Mouse (Mus musculus): ENCODE results near the gene Krt90. TPM values are rescaled to one million over a fixed set of nuclear protein-coding genes. Genes with fewer than 3 reads are reported as not detected.

The Krt90 gene
- polyA plus RNA-seq, 1 experiment from 2014 or later: 0.31 TPM

Small RNA genes within 50 kb of the gene (microRNA-seq; reads per million reads assigned to microRNA genes)
- not detected for gene Gm44393
- not detected for gene Gm44460

Other genes starting within 250 kb of the Krt90 start
- 0.09 and 0.23 TPM in 2 replicates for gene Krt80, start 192.8 kb downstream of the Krt90 start, polyA plus RNA-seq (2016; fragmentation: Nextera tagmentation; extraction: Ambion mirVana)
- gene Krt7, start 151.9 kb downstream of the Krt90 start, polyA plus RNA-seq (2016; fragmentation: Nextera tagmentation; extraction: Ambion mirVana): 14.2 and 16.9 TPM in 2 replicates
- not detected in 2 replicates for gene Krt87, start 124.1 kb downstream of the Krt90 start, polyA plus RNA-seq (2016; fragmentation: Nextera tagmentation; extraction: Ambion mirVana)
- gene Krt88, start 115.2 kb downstream of the Krt90 start, polyA plus RNA-seq (2016; fragmentation: Nextera tagmentation; extraction: Ambion mirVana): not detected in 2 replicates
- gene Krt81, start 99.2 kb downstream of the Krt90 start, polyA plus RNA-seq (2016; fragmentation: Nextera tagmentation; extraction: Ambion mirVana): not detected in 2 replicates
- not detected in 2 replicates for gene Krt86, start 89.5 kb downstream of the Krt90 start, polyA plus RNA-seq (2016; fragmentation: Nextera tagmentation; extraction: Ambion mirVana)
- not detected in 2 replicates for gene Krt83, start 71.4 kb downstream of the Krt90 start, polyA plus RNA-seq (2016; fragmentation: Nextera tagmentation; extraction: Ambion mirVana)
- not detected in 2 replicates for gene Gm49425, start 45.7 kb downstream of the Krt90 start, polyA plus RNA-seq (2016; fragmentation: Nextera tagmentation; extraction: Ambion mirVana)
- gene Krt84, start 30.1 kb downstream of the Krt90 start, polyA plus RNA-seq (2016; fragmentation: Nextera tagmentation; extraction: Ambion mirVana): not detected in 2 replicates
- not detected in 2 replicates for gene Krt82, start 12.3 kb downstream of the Krt90 start, polyA plus RNA-seq (2016; fragmentation: Nextera tagmentation; extraction: Ambion mirVana)
- gene Krt75, start 11.0 kb upstream of the Krt90 start, polyA plus RNA-seq (2016; fragmentation: Nextera tagmentation; extraction: Ambion mirVana): 0.04 and 0.10 TPM in 2 replicates
- not detected in 2 replicates for gene Gm5414, start 65.2 kb upstream of the Krt90 start, polyA plus RNA-seq (2016; fragmentation: Nextera tagmentation; extraction: Ambion mirVana)
- not detected in 2 replicates for gene Gm5478, start 84.4 kb upstream of the Krt90 start, polyA plus RNA-seq (2016; fragmentation: Nextera tagmentation; extraction: Ambion mirVana)
- gene Krt6b, start 117.3 kb upstream of the Krt90 start, polyA plus RNA-seq (2016; fragmentation: Nextera tagmentation; extraction: Ambion mirVana): not detected in 2 replicates
- 0.13 TPM in 1 of 2 replicates, not detected in the other for gene Krt6a, start 131.4 kb upstream of the Krt90 start, polyA plus RNA-seq (2016; fragmentation: Nextera tagmentation; extraction: Ambion mirVana)
- gene Krt5, start 149.9 kb upstream of the Krt90 start, polyA plus RNA-seq (2016; fragmentation: Nextera tagmentation; extraction: Ambion mirVana): 19.1 and 40.4 TPM in 2 replicates
- gene Krt71, start 180.2 kb upstream of the Krt90 start, polyA plus RNA-seq (2016; fragmentation: Nextera tagmentation; extraction: Ambion mirVana): not detected in 2 replicates
- gene Krt72, start 223.5 kb upstream of the Krt90 start, polyA plus RNA-seq (2016; fragmentation: Nextera tagmentation; extraction: Ambion mirVana): not detected in 2 replicates
- not detected in 2 replicates for gene Krt73, start 239.4 kb upstream of the Krt90 start, polyA plus RNA-seq (2016; fragmentation: Nextera tagmentation; extraction: Ambion mirVana)

Data from limb, embryonic 10.5 days (tissue).